Mouse (Mus musculus) liver, postnatal 0 days (tissue): Measurements from ENCODE around the gene Zfp385c. TPM values are rescaled to one million over a fixed set of nuclear protein-coding genes. Genes with fewer than 3 reads are reported as not detected.
"Not testable (repeated sequence)": the region's sequence is repeated elsewhere in the genome, so short reads cannot be mapped to it uniquely, and the experiment has no call there.

Experiments used
- ATAC-seq: fragments of 200-750 bp; cut with Nextera tagmentation; 2 replicates; pipeline ENCODE4 v1.8.0; 2017; ENCODE audit warnings: mild to moderate bottlenecking, moderate library complexity
- DNase-seq: peaks from one replicate; pipeline ENCODE4 v3.0.0-alpha.2; 2016
- H3K27ac ChIP-seq: fragments of 300-500 bp; sonication (generic); 2 replicates; pipeline ENCODE4 v1.5.1; 2014; ENCODE audit warnings: antibody characterized with exemption, moderate library complexity, mild to moderate bottlenecking, low read depth
- H3K27me3 ChIP-seq: fragments of 300-500 bp; sonication (generic); 2 replicates; pipeline ENCODE4 v1.6.1; 2014; ENCODE audit warnings: low read length, control low read depth, mixed read lengths; ENCODE audit not compliant: insufficient read depth
- H3K36me3 ChIP-seq: fragments of 300-500 bp; sonication (generic); replicated peaks from 2 replicates; pipeline ENCODE4 v1.6.1; 2014; ENCODE audit warnings: mild to moderate bottlenecking, control low read depth, low read length, moderate library complexity, mixed read lengths; ENCODE audit not compliant: insufficient read depth
- H3K4me1 ChIP-seq: fragments of 300-500 bp; sonication (generic); 2 replicates; pipeline ENCODE4 v1.6.1; 2014; ENCODE audit warnings: antibody characterized with exemption, mild to moderate bottlenecking, control low read depth; ENCODE audit not compliant: insufficient read depth
- H3K4me2 ChIP-seq: fragments of 300-500 bp; sonication (generic); 2 replicates; pipeline ENCODE4 v1.6.1; 2014; ENCODE audit warnings: low read depth, mild to moderate bottlenecking, low read length, moderate library complexity, mixed read lengths
- H3K4me3 ChIP-seq: fragments of 300-500 bp; sonication (generic); 2 replicates; pipeline ENCODE4 v1.5.1; 2014; ENCODE audit warnings: low read depth, low read length
- H3K9ac ChIP-seq: fragments of 300-500 bp; sonication (generic); replicated peaks from 2 replicates; pipeline ENCODE4 v1.6.1; 2014; ENCODE audit warnings: mild to moderate bottlenecking, moderate library complexity
- H3K9me3 ChIP-seq: fragments of 300-500 bp; sonication (generic); 2 replicates; pipeline ENCODE4 v1.6.1; 2016; ENCODE audit warnings: mild to moderate bottlenecking, control low read depth, low read length, mixed read lengths
- CTCF ChIP-seq: sonication (generic); IDR thresholded peaks from 2 replicates; pipeline ENCODE4 v1.5.1; 2016; ENCODE audit warnings: antibody characterized with exemption, low read depth
- EP300 ChIP-seq: IDR thresholded peaks from 2 replicates; pipeline ENCODE4 v1.6.1; 2016; ENCODE audit warnings: antibody characterized with exemption, low read depth, mild to moderate bottlenecking
- WGBS: fragments of 180-500 bp; shearing (Covaris S2); extraction: QIAGEN DNeasy Blood & Tissue Kit; methylation state at CpG from one replicate; pipeline ENCODE4 v1.1.7; 2014; ENCODE audit not compliant: insufficient replicate concordance; 5-methylcytosine and 5-hydroxymethylcytosine counted together
- polyA plus RNA-seq: library from polyadenylated mRNA; unstranded; fragments of >200 nt; fragmentation: Nextera tagmentation; extraction: Ambion mirVana; gene quantifications from 2 replicates; pipeline ENCODE4 v1.2.1, GENCODE M21; 2015

The Zfp385c gene
- polyA plus RNA-seq, 1 experiment from 2014 or later: not detected

DNA sequence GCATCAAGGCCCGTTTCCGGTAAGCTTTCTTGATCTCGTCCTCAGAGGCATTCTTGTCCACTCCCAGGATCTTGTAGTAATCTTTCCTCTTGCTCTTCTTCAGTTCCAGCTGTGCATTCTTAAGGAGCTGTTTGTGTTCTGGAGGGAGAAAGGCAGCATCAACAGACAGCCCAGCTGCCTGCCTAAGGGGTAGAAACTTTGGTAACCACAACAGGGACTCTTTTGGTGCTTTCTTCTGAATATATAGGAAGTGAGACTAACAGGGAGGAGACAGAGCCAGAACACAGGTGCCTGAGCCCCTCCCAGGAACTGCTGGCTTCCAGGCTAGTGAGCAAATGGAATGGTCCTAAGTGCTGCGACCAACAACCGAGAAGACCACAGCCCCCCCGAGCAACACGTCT is 107.7 kb downstream of the Zfp385c start:
- 78% methylated on average over 7 of the region's 7 CpGs for WGBS

GRCm38 (mm10) chr11:100582836-100583235 is 109.4 kb downstream of the Zfp385c start:
- Histone ChIP-seq H3K4me1 (no peaks in the 10 kb centered on the region), H3K4me3 (no peak overlapping the region), H3K36me3 (peaks cover 72% of the 10 kb centered on the region), H3K4me2 (peak overlapping the region; percentile 0; the same call in 1 of the 2 replicates), H3K27me3 (no peaks in the 10 kb centered on the region), H3K9me3 (no peaks in the 10 kb centered on the region), H3K9ac (no peak overlapping the region), H3K27ac (0 out of 2 replicates have a peak overlapping the region, but pooled peaks have one; percentile 0)
- DNase-seq (no peak), ATAC-seq (no peak)
- TF ChIP-seq EP300 (no peak), CTCF (no peak)
- 61% methylated on average over 2 of the region's 2 CpGs for WGBS

More for the DNA sequence above, 107.7 kb downstream of the Zfp385c start:
- ATAC-seq: peak; percentile 12; the same call in 1 of the 2 replicates
- Histone ChIP-seq H3K4me3 (0 out of 2 replicates have a peak overlapping the region, but pooled peaks have one; percentile 4), H3K27me3 (no peaks in the 10 kb centered on the region), H3K4me2 (no peak overlapping the region), H3K27ac (peak overlapping the region; percentile 67), H3K4me1 (no peaks in the 10 kb centered on the region), H3K9me3 (no peaks in the 10 kb centered on the region), H3K9ac (no peak overlapping the region), H3K36me3 (peaks cover 83% of the 10 kb centered on the region)
- TF ChIP-seq EP300 (no peak), CTCF (no peak)
- DNase-seq: no peak

DNA sequence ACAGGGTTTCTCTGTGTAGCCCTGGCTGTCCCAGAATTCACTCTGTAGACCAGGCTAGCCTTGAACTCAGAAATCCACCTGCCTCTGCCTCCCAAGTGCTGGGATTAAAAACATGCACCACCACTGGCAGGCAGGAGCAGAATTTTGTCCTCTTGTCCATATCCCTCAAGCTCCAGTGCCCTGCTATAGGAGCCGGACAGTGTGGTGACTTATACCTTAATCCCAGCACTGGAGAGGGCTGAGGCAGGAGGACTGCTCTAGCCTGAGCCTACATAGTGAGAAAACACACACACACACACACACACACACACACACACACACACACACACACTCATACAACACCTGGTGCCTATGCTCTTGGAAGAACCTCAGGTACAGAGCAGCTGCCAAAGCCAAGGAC is 109.8 kb downstream of the Zfp385c start:
- not testable (repeated sequence) for ATAC-seq, H3K4me1 ChIP-seq, H3K27me3 ChIP-seq, H3K9me3 ChIP-seq, H3K4me3 ChIP-seq, H3K9ac ChIP-seq, H3K4me2 ChIP-seq, DNase-seq
- 93% methylated on average over 1 of the region's 1 CpGs for WGBS
- 0 out of 2 replicates have a peak overlapping the region, but pooled peaks have one; percentile 0 for H3K27ac ChIP-seq
- peaks cover 68% of the 10 kb centered on the region for H3K36me3 ChIP-seq

DNA sequence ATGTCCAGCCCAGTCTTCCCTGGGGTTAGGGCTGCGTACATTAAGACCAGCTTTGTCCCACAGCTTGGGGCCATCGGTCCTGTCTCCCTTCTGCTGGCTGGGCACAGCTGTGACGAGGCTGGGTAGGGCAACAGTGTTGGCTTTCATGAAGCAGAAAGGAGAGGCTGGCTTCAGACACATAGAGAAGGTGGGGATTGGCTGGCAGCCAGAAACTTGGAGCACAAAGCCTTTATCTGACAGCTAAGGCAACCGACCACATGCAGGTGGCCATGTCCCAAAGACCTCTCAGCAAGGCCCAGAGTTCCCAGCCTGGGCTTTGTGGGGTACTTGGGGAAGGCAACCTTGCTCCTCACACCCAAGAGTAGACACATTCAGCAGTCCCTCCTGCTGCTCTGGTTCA is 110.5 kb downstream of the Zfp385c start:
- H3K36me3 ChIP-seq: peaks cover 62% of the 10 kb centered on the region
- DNase-seq (peak; percentile 48), ATAC-seq (peak; percentile 52)
- H3K4me2 ChIP-seq: no peak overlapping the region
- no peaks in the 10 kb centered on the region for H3K27me3 ChIP-seq
- no peak overlapping the region for H3K27ac ChIP-seq
- H3K9ac ChIP-seq: no peak overlapping the region
- H3K4me1 ChIP-seq: no peaks in the 10 kb centered on the region
- H3K4me3 ChIP-seq: no peak overlapping the region
- WGBS: 57% methylated on average over 4 of the region's 4 CpGs
- H3K9me3 ChIP-seq: no peaks in the 10 kb centered on the region
- TF ChIP-seq CTCF (no peak), EP300 (no peak)

- 82% methylated on average over 13 of the region's 13 CpGs for WGBS
- peaks cover 49% of the 10 kb centered on the region for H3K36me3 ChIP-seq
Measured at GRCm38 (mm10) chr11:100580275-100580674, 112.0 kb downstream of the Zfp385c start.

DNA sequence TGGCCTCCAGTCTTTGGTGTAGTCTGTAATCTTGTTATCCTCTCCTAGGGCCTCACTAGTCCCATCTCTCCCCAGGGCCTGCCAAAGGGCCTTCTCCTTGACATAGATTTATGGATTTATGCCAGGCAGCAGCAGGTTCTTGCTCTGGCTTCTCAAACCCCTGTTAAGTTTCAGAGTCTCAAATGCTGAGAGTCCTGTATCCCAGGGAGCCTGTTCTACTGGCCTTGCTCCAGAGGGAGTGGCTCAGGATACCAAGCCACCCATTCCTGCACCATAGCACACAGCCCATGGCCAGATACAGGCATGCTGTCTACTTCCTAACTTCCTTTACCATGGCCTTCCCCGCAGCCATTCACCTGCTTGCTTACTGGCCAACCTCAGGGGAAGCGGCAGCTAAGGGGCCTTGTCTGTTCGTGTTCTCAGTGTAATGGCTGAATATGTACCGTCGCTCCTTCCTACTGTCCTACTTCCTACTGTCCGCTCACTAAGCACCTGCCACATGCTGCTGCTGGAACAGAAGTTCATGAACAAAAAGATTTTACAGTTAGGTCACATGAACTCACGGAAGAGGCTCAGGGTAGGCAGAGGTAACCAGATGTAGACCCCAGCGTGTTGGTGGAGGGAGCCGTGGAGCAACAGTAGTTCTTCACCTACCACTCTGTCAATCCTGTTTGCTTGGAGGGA is 113.0 kb downstream of the Zfp385c start:
- H3K4me2 ChIP-seq: no peak overlapping the region
- DNase-seq (no peak), ATAC-seq (no peak)
- H3K4me3 ChIP-seq: no peak overlapping the region
- TF ChIP-seq EP300 (no peak), CTCF (no peak)
- 88% methylated on average over 9 of the region's 9 CpGs for WGBS
- no peak overlapping the region for H3K27ac ChIP-seq
- H3K9me3 ChIP-seq: no peaks in the 10 kb centered on the region
- peaks cover 7% of the 10 kb centered on the region; the same call in 1 of the 2 replicates for H3K4me1 ChIP-seq
- no peaks in the 10 kb centered on the region for H3K27me3 ChIP-seq
- H3K9ac ChIP-seq: no peak overlapping the region
- peaks cover 39% of the 10 kb centered on the region for H3K36me3 ChIP-seq

More at GRCm38 (mm10) chr11:100580275-100580674, 112.0 kb downstream of the Zfp385c start:
- Histone ChIP-seq H3K4me1 (peaks cover 7% of the 10 kb centered on the region; the same call in 1 of the 2 replicates), H3K9me3 (no peaks in the 10 kb centered on the region), H3K4me2 (no peak overlapping the region), H3K9ac (no peak overlapping the region), H3K27ac (no peak overlapping the region), H3K27me3 (no peaks in the 10 kb centered on the region), H3K4me3 (no peak overlapping the region)
- DNase-seq (no peak), ATAC-seq (no peak)
- TF ChIP-seq CTCF (no peak), EP300 (no peak)
